In the genomic region with DNA sequence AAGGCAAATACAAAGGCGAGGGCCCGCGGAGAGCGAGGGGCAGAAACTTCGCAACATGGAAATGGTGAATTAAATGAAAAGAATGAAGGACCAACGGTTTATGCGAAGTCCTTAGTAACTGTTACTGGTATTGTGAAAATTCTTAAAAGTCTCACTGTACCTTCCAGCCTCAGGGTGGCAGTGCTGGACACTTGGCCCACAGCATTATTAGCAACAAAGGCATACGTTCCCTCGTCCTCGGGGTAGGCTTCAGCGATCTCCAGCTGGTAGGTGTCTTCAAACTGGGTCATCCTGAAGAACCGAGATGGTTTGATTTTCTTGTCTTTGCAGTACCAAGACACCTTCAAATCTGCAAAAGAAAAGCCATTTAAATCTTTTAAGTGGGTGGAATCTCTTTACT, we compare ENCODE assay signal across 12 mouse cellular contexts. TPM values are rescaled to one million over a fixed set of nuclear protein-coding genes. Genes with fewer than 3 reads are reported as not detected.
DNase-seq lines count a peak whose midpoint lies in the region; ATAC-seq and TF ChIP-seq lines count a peak whose summit lies in the region.
"Had no signal": no experiment of that assay in that cellular context is flagged by ENCODE, and none has a peak within 500 bp of the region (broad histone marks: within the 10 kb centered on the region; RNA-seq: fewer than 3 reads in every experiment).

No protein-coding gene starts in this region.

- DNase-seq in cerebellum, postnatal 4 days (ENCODE audit: low spot score in 2 of 2), result no peak
- no peak for DNase-seq in layer of hippocampus, adult 2 months (ENCODE audit: low spot score in 2 of 2)
- no peak for DNase-seq in layer of hippocampus, postnatal 25 days (ENCODE audit: extremely low spot score in 1 of 2, low spot score in 1 of 2)
- no peak for DNase-seq in brain, embryonic 14.5 days (ENCODE audit: low read depth)
- no peak for DNase-seq in T-cell, adult 2 months (ENCODE audit: low spot score)
- no peak for DNase-seq in thymus, adult 18-20 months
- DNase-seq: heart, adult 18-20 months; kidney, postnatal 14 days; liver, embryonic 13.5 days had no signal

- ATAC-seq in cerebellum, adult (ENCODE audit: insufficient number of reproducible peaks, low FRiP score, low TSS enrichment), result 0 out of 2 replicates have a peak, but pooled peaks have one; percentile 40
- 0 out of 2 replicates have a peak, but pooled peaks have one; percentile 62 for ATAC-seq in common myeloid progenitor, adult 5-6 weeks (replicated peaks; ENCODE audit: low read depth, poor library complexity, severe bottlenecking)

- TF ChIP-seq CTCF in layer of hippocampus, adult 2 months (conservative IDR thresholded peaks at IDR 0.05), result peak; percentile 58
- TF ChIP-seq CTCF in brain, embryonic 14.5 days (IDR thresholded peaks at IDR 0.05; ENCODE audit: borderline replicate concordance, extremely low read depth, insufficient read depth, insufficient read length), result peak; percentile 27; the same call in 1 of the 2 replicates

- H3K27ac ChIP-seq in layer of hippocampus, adult 2 months, result no peak overlapping the region
- H3K27ac ChIP-seq: hindbrain, embryonic 14.5 days; liver, embryonic 13.5 days had no signal

- H3K4me3 ChIP-seq in layer of hippocampus, adult 2 months, result no peak overlapping the region
- H3K4me3 ChIP-seq: liver, embryonic 13.5 days had no signal

- no peak for TF ChIP-seq POLR2A in brain, embryonic 14.5 days (IDR thresholded peaks at IDR 0.05; ENCODE audit: borderline replicate concordance, extremely low read depth, insufficient read depth, insufficient read length, poor library complexity, severe bottlenecking)

RNA-seq across cellular contexts. Expression of a gene that starts 55.4 kb away (rescaled TPM):
- total RNA-seq in layer of hippocampus, adult 2 months (2021), result 1 to 10 TPM in 1 of 2 experiments, under 1 TPM in 1; 0.54 to 1.1 TPM
- total RNA-seq in layer of hippocampus, postnatal 25 days (2021), result 1 to 10 TPM; 1.2 to 2.9 TPM
- 0.14 and 0.22 TPM in 2 replicates for polyA plus RNA-seq in brain, embryonic 14.5 days (2012; rRNA removed)
- under 0.01 TPM in 1 of 2 replicates, not detected in the other for total RNA-seq in common myeloid progenitor, adult 5-6 weeks (2017)
